Mouse (Mus musculus): ENCODE data around the gene Lrrc61. TPM values are rescaled to one million over a fixed set of nuclear protein-coding genes. Genes with fewer than 3 reads are reported as not detected.

The Lrrc61 gene
- total RNA-seq, 2 experiments from 2014 or later = 28.9 to 31.6 TPM

DNA sequence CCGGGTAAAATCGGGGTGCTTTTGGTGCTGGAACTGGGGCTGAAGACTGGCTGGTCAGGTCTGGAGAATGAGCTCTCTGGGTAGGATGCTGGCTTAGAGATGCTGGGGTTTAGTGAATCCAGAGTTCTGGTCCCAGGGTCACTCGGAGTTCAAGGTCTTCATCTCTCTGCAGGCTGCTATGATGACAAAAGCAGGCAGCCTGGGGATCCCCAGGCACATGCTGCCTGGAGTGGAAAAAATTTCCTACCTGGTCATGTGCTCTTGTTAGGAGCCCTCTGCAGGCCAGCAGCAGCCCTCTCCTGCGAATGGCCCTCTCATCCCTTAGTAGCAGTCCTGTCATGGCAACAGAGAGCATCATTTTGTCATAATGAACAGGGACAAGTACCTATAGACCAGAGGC, 58.9 kb downstream of the Lrrc61 start:
- intact Hi-C loops (cut with DNase I) = no loop called here
- no peak for DNase-seq (ENCODE audit: extremely low spot score in 1 of 2, low spot score in 2 of 2)

DNA sequence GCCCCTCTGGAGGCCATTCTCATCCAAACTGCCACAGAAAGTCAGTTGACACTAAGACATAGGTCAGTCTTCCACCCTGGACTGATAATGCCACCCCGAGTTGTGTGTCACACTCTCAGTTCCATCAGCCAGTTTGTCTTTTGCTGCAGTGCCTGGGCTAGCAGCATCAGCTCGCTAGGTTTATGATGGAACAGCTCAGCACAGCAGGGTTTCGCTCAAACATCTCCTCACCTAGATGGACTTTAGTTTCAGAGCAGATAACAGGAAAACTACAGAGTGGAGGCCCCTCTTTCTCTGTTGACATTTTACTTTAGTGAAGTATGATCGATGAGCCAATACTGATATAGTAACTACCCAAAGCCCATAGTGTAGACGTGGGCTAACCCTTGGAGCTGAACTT, 60.2 kb downstream of the Lrrc61 start:
- intact Hi-C loops (cut with DNase I) = no loop called here
- no peak for DNase-seq (ENCODE audit: extremely low spot score in 1 of 2, low spot score in 2 of 2)

DNA sequence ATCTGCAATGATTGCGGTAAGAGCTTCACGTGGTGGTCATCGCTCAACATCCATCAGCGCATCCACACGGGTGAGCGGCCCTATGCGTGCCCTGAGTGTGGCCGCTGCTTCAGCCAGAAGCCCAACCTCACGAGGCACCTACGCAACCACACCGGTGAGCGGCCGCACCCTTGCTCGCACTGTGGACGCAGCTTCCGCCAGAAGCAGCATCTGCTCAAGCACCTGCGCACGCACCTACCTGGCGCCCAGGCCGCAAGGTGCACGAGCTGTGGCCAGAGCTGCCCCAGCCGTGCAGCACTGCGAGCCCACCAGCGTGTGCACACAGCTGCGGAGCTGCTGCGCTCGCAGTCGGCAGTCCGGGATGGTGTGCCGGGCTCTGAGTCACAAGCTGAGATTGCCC, 65.4 kb downstream of the Lrrc61 start:
- intact Hi-C loops (cut with DNase I) = no loop called here
- peak in 1 of 2 experiments; percentile 22 for DNase-seq (ENCODE audit: extremely low spot score in 1 of 2, low spot score in 2 of 2)

Other genes starting within 250 kb of the Lrrc61 start
- 10 to 100 TPM; 50.3 to 53.0 TPM for gene Krba1, start 159.2 kb upstream of the Lrrc61 start, total RNA-seq (2021)
- gene Zfp467, start 109.0 kb upstream of the Lrrc61 start, total RNA-seq (2021) = 10 to 100 TPM; 20.8 to 21.0 TPM
- gene Sspo, start 106.6 kb upstream of the Lrrc61 start, total RNA-seq (2021) = 1 to 10 TPM in 1 of 2 experiments, under 1 TPM in 1; 0.36 to 1.5 TPM
- gene Atp6v0e2, start 17.2 kb upstream of the Lrrc61 start, total RNA-seq (2021) = 100 to 1,000 TPM; 485 to 501 TPM
- 1 to 10 TPM; 6.2 to 7.0 TPM for gene Rarres2, start 18.0 kb downstream of the Lrrc61 start, total RNA-seq (2021)
- not detected for gene Gm45021, start 34.8 kb downstream of the Lrrc61 start, total RNA-seq (2021)
- gene Repin1, start 39.1 kb downstream of the Lrrc61 start, total RNA-seq (2021) = 10 to 100 TPM; 28.0 to 29.5 TPM
- not detected for gene Gm44965, start 39.1 kb downstream of the Lrrc61 start, total RNA-seq (2021)
- 1 to 10 TPM; 5.8 to 6.8 TPM for gene Zfp775, start 47.3 kb downstream of the Lrrc61 start, total RNA-seq (2021)
- 10 to 100 TPM; 17.1 to 17.3 TPM for gene AI854703, start 72.0 kb downstream of the Lrrc61 start, total RNA-seq (2021)
- gene Gimap8, start 92.4 kb downstream of the Lrrc61 start, total RNA-seq (2021) = 1 to 10 TPM; 1.3 to 1.8 TPM
- gene Gimap9, start 121.3 kb downstream of the Lrrc61 start, total RNA-seq (2021) = 1 to 10 TPM; 1.2 to 1.4 TPM
- gene Gimap4, start 129.8 kb downstream of the Lrrc61 start, total RNA-seq (2021) = under 1 TPM; 0.55 to 0.66 TPM
- 1 to 10 TPM; 6.5 to 7.0 TPM for gene Gimap6, start 153.4 kb downstream of the Lrrc61 start, total RNA-seq (2021)
- gene Gm28053, start 163.8 kb downstream of the Lrrc61 start, total RNA-seq (2021) = not detected
- not detected for gene Gimap7, start 163.8 kb downstream of the Lrrc61 start, total RNA-seq (2021)
- gene Gimap1, start 184.3 kb downstream of the Lrrc61 start, total RNA-seq (2021) = 1 to 10 TPM; 3.1 to 3.4 TPM
- gene Gimap5, start 191.4 kb downstream of the Lrrc61 start, total RNA-seq (2021) = 1 to 10 TPM; 1.2 to 1.6 TPM
- not detected for gene Gimap3, start 216.1 kb downstream of the Lrrc61 start, total RNA-seq (2021)

Data from left cerebral cortex, postnatal 10 days (tissue).